Comparison of ENCODE assay signal across 33 mouse cellular contexts in genomic region chr3:55420436-55421083, GRCm38 (mm10). TPM values are rescaled to one million over a fixed set of nuclear protein-coding genes. Genes with fewer than 3 reads are reported as not detected.
DNase-seq lines count a peak whose midpoint lies in the region; ATAC-seq and TF ChIP-seq lines count a peak whose summit lies in the region.
"Had no signal": no experiment of that assay in that cellular context is flagged by ENCODE, and none has a peak within 500 bp of the region (broad histone marks: within the 10 kb centered on the region; RNA-seq: fewer than 3 reads in every experiment).

No protein-coding gene starts in this region.

- peaks cover 53% of the 10 kb centered on the region for H3K4me1 ChIP-seq in forebrain, embryonic 15.5 days
- peaks cover 22% of the 10 kb centered on the region for H3K4me1 ChIP-seq in forebrain, postnatal 0 days (ENCODE audit: insufficient read depth)
- peaks cover 44% of the 10 kb centered on the region for H3K4me1 ChIP-seq in hindbrain, embryonic 15.5 days (replicated peaks)
- H3K4me1 ChIP-seq in hindbrain, postnatal 0 days (ENCODE audit: insufficient read depth, low read length): peaks cover 17% of the 10 kb centered on the region; the same call in 1 of the 2 replicates
- peaks cover 10% of the 10 kb centered on the region; the same call in 1 of the 2 replicates for H3K4me1 ChIP-seq in lung, embryonic 14.5 days (ENCODE audit: insufficient read depth)
- H3K4me1 ChIP-seq in limb, embryonic 12.5 days (replicated peaks): peaks cover 40% of the 10 kb centered on the region
- H3K4me1 ChIP-seq: liver, embryonic 12.5 days had no signal

- 0 out of 2 replicates have a peak overlapping the region, but pooled peaks have one; percentile 17 for H3K27ac ChIP-seq in forebrain, embryonic 15.5 days (replicated peaks)
- no peak overlapping the region for H3K27ac ChIP-seq in forebrain, postnatal 0 days (ENCODE audit: low read depth, low read length)
- H3K27ac ChIP-seq in hindbrain, embryonic 15.5 days (replicated peaks): 0 out of 2 replicates have a peak overlapping the region, but pooled peaks have one; percentile 26
- H3K27ac ChIP-seq in hindbrain, postnatal 0 days: no peak overlapping the region
- no peak overlapping the region for H3K27ac ChIP-seq in lung, embryonic 14.5 days (ENCODE audit: low read depth)
- 0 out of 2 replicates have a peak overlapping the region, but pooled peaks have one; percentile 56 for H3K27ac ChIP-seq in limb, embryonic 12.5 days
- H3K27ac ChIP-seq: liver, embryonic 12.5 days had no signal

- no peaks in the 10 kb centered on the region for H3K9me3 ChIP-seq in forebrain, embryonic 15.5 days
- H3K9me3 ChIP-seq in forebrain, postnatal 0 days (ENCODE audit: low read length): no peaks in the 10 kb centered on the region
- no peaks in the 10 kb centered on the region for H3K9me3 ChIP-seq in hindbrain, embryonic 15.5 days
- H3K9me3 ChIP-seq in hindbrain, postnatal 0 days (ENCODE audit: low read length): no peaks in the 10 kb centered on the region
- H3K9me3 ChIP-seq in lung, embryonic 14.5 days (ENCODE audit: low read depth, low read length): no peaks in the 10 kb centered on the region
- H3K9me3 ChIP-seq in limb, embryonic 12.5 days: no peaks in the 10 kb centered on the region
- H3K9me3 ChIP-seq: embryonic facial prominence, embryonic 13.5 days; limb, embryonic 13.5 days; liver, embryonic 12.5 days had no signal

- TF ChIP-seq CTCF in forebrain, postnatal 0 days (IDR thresholded peaks at IDR 0.05; ENCODE audit: low read depth): no peak
- no peak for TF ChIP-seq CTCF in hindbrain, postnatal 0 days (IDR thresholded peaks at IDR 0.05; ENCODE audit: low read depth)
- TF ChIP-seq CTCF in lung, embryonic 14.5 days (IDR thresholded peaks at IDR 0.05; ENCODE audit: low read depth): no peak

- H3K9ac ChIP-seq in forebrain, embryonic 15.5 days (replicated peaks): no peak overlapping the region
- H3K9ac ChIP-seq in forebrain, postnatal 0 days: no peak overlapping the region
- H3K9ac ChIP-seq in hindbrain, embryonic 15.5 days: no peak overlapping the region
- H3K9ac ChIP-seq in hindbrain, postnatal 0 days (replicated peaks; ENCODE audit: low read length): no peak overlapping the region
- H3K9ac ChIP-seq in lung, embryonic 14.5 days: no peak overlapping the region
- no peak overlapping the region for H3K9ac ChIP-seq in limb, embryonic 12.5 days (replicated peaks)
- H3K9ac ChIP-seq: embryonic facial prominence, embryonic 13.5 days; limb, embryonic 13.5 days; liver, embryonic 12.5 days had no signal

- DNase-seq in forebrain, postnatal 0 days: no peak
- no peak for DNase-seq in hindbrain, postnatal 0 days (ENCODE audit: low spot score)
- peak; percentile 58 for DNase-seq in lung, embryonic 14.5 days
- DNase-seq in lung, postnatal 4 days: no peak
- DNase-seq: adrenal gland, postnatal 14 days; cerebellum, adult 2 months; cerebellum, postnatal 25 days; embryo, embryonic 11 days; gastrocnemius, postnatal 14 days; heart, adult 18-20 months; heart, postnatal 36 days; kidney, adult 8-10 months; layer of hippocampus, postnatal 36 days; lung, adult 18-20 months; lung, postnatal 14 days; thymus, adult 18-20 months; thymus, postnatal 36 days had no signal

- no peaks in the 10 kb centered on the region for H3K36me3 ChIP-seq in forebrain, embryonic 15.5 days
- no peaks in the 10 kb centered on the region for H3K36me3 ChIP-seq in forebrain, postnatal 0 days (ENCODE audit: insufficient read depth)
- H3K36me3 ChIP-seq in hindbrain, embryonic 15.5 days: no peaks in the 10 kb centered on the region
- no peaks in the 10 kb centered on the region for H3K36me3 ChIP-seq in hindbrain, postnatal 0 days (ENCODE audit: insufficient read depth, low read length)
- H3K36me3 ChIP-seq in lung, embryonic 14.5 days (ENCODE audit: insufficient read depth): no peaks in the 10 kb centered on the region
- H3K36me3 ChIP-seq in limb, embryonic 12.5 days: no peaks in the 10 kb centered on the region
- H3K36me3 ChIP-seq: embryonic facial prominence, embryonic 13.5 days; limb, embryonic 13.5 days; liver, embryonic 12.5 days had no signal

- ATAC-seq in forebrain, embryonic 15.5 days (replicated peaks): no peak
- no peak for ATAC-seq in forebrain, postnatal 0 days
- ATAC-seq in hindbrain, embryonic 15.5 days (ENCODE audit: low FRiP score, low read depth): no peak
- no peak for ATAC-seq in hindbrain, postnatal 0 days
- peak; percentile 50; the same call in 1 of the 2 replicates for ATAC-seq in lung, embryonic 14.5 days (ENCODE audit: insufficient read depth)
- ATAC-seq in limb, embryonic 12.5 days (ENCODE audit: insufficient number of reproducible peaks, insufficient read depth, low FRiP score, low TSS enrichment, low read depth): no peak
- ATAC-seq: forebrain, embryonic 14.5 days; liver, embryonic 12.5 days; midbrain, embryonic 16.5 days had no signal

- WGBS in forebrain, embryonic 15.5 days: 44% methylated on average over 8 of the region's 8 CpGs
- 44% methylated on average over 8 of the region's 8 CpGs for WGBS in forebrain, postnatal 0 days
- 56% methylated on average over 8 of the region's 8 CpGs for WGBS in hindbrain, embryonic 15.5 days
- 53% methylated on average over 8 of the region's 8 CpGs for WGBS in hindbrain, postnatal 0 days
- WGBS in lung, embryonic 14.5 days: 38% methylated on average over 8 of the region's 8 CpGs
- 21% methylated on average over 8 of the region's 8 CpGs for WGBS in limb, embryonic 12.5 days

- H3K4me3 ChIP-seq in forebrain, embryonic 15.5 days: no peak overlapping the region
- H3K4me3 ChIP-seq in forebrain, postnatal 0 days (ENCODE audit: low read depth, low read length): no peak overlapping the region
- no peak overlapping the region for H3K4me3 ChIP-seq in hindbrain, embryonic 15.5 days
- H3K4me3 ChIP-seq in hindbrain, postnatal 0 days (ENCODE audit: low read length): no peak overlapping the region
- H3K4me3 ChIP-seq in lung, embryonic 14.5 days (ENCODE audit: low read depth, low read length): no peak overlapping the region
- no peak overlapping the region for H3K4me3 ChIP-seq in limb, embryonic 12.5 days (replicated peaks)
- H3K4me3 ChIP-seq: embryonic facial prominence, embryonic 13.5 days; erythroblast, embryonic 14.5 days; limb, embryonic 13.5 days; liver, embryonic 12.5 days had no signal

- H3K27me3 ChIP-seq in forebrain, embryonic 15.5 days: no peaks in the 10 kb centered on the region
- no peaks in the 10 kb centered on the region for H3K27me3 ChIP-seq in forebrain, postnatal 0 days (ENCODE audit: insufficient read depth, low read length)
- no peaks in the 10 kb centered on the region for H3K27me3 ChIP-seq in hindbrain, embryonic 15.5 days
- no peaks in the 10 kb centered on the region for H3K27me3 ChIP-seq in hindbrain, postnatal 0 days (ENCODE audit: insufficient read depth, low read length)
- no peaks in the 10 kb centered on the region for H3K27me3 ChIP-seq in lung, embryonic 14.5 days (ENCODE audit: insufficient read depth, low read length)
- H3K27me3 ChIP-seq in limb, embryonic 12.5 days: no peaks in the 10 kb centered on the region
- H3K27me3 ChIP-seq: embryonic facial prominence, embryonic 13.5 days; limb, embryonic 13.5 days; liver, embryonic 12.5 days had no signal

- no peak overlapping the region for H3K4me2 ChIP-seq in forebrain, embryonic 15.5 days (replicated peaks)
- H3K4me2 ChIP-seq in forebrain, postnatal 0 days (ENCODE audit: low read depth): no peak overlapping the region
- no peak overlapping the region for H3K4me2 ChIP-seq in hindbrain, embryonic 15.5 days
- no peak overlapping the region for H3K4me2 ChIP-seq in hindbrain, postnatal 0 days (ENCODE audit: low read depth, low read length)
- no peak overlapping the region for H3K4me2 ChIP-seq in lung, embryonic 14.5 days
- H3K4me2 ChIP-seq in limb, embryonic 12.5 days: no peak overlapping the region
- H3K4me2 ChIP-seq: embryonic facial prominence, embryonic 13.5 days; limb, embryonic 13.5 days; liver, embryonic 12.5 days had no signal

RNA-seq across cellular contexts. Expression of gene Gm21954, which starts 51.5 kb away (rescaled TPM):
- polyA plus RNA-seq in forebrain, embryonic 15.5 days (2015; fragmentation: Nextera tagmentation; extraction: Ambion mirVana): not detected in 2 replicates
- not detected in 2 replicates for total RNA-seq in forebrain, postnatal 0 days (2014; rRNA removed)
- not detected in 2 replicates for polyA plus RNA-seq in forebrain, postnatal 0 days (2015; fragmentation: Nextera tagmentation; extraction: Ambion mirVana)
- polyA plus RNA-seq in hindbrain, embryonic 15.5 days (2015; fragmentation: Nextera tagmentation; extraction: Ambion mirVana): not detected in 2 replicates
- not detected in 2 replicates for total RNA-seq in hindbrain, postnatal 0 days (2014; rRNA removed)
- not detected in 2 replicates for polyA plus RNA-seq in hindbrain, postnatal 0 days (2015; fragmentation: Nextera tagmentation; extraction: Ambion mirVana)
- polyA plus RNA-seq in lung, embryonic 14.5 days (2014; fragmentation: Nextera tagmentation; extraction: Ambion mirVana): not detected in 2 replicates
- polyA plus RNA-seq in limb, embryonic 12.5 days (2016; fragmentation: Nextera tagmentation; extraction: Ambion mirVana): not detected in 2 replicates
- total RNA-seq: adrenal gland, postnatal 14 days; gastrocnemius, postnatal 14 days; heart, adult 18-20 months; heart, postnatal 36 days; layer of hippocampus, adult 18-20 months; layer of hippocampus, postnatal 36 days; left cerebral cortex, postnatal 10 days; megakaryocyte, adult 5-6 weeks; neutrophil, adult 5-6 weeks had no signal
- polyA plus RNA-seq: cerebellum, adult 2 months; embryonic facial prominence, embryonic 13.5 days; erythroblast, embryonic 14.5 days; forebrain, embryonic 14.5 days; heart, embryonic 14.5 days; intestine, embryonic 14.5 days; limb, embryonic 13.5 days; liver, embryonic 12.5 days; midbrain, embryonic 16.5 days; stomach, embryonic 16.5 days had no signal

Comparison
In these comparisons a context has a peak if more than half of its experiments do, and no peak if none do; other contexts are left out.
1. H3K27ac ChIP-seq: peak in forebrain, embryonic 15.5 days (single experiment), hindbrain, embryonic 15.5 days (single experiment) and limb, embryonic 12.5 days (single experiment); none in forebrain, postnatal 0 days (single experiment), hindbrain, postnatal 0 days (single experiment) and lung, embryonic 14.5 days (single experiment).